Mouse (Mus musculus): ENCODE data around the gene Cat. TPM values are rescaled to one million over a fixed set of nuclear protein-coding genes. Genes with fewer than 3 reads are reported as not detected.

Cat gene
- polyA plus RNA-seq, 1 experiment from 2014 or later, result 95.8 TPM

GRCm38 (mm10) chr2:103504463-103504862, 19.5 kb upstream of the Cat start:
- Histone ChIP-seq H3K27ac (ENCODE audit: low read depth, low read length) (no peak overlapping the region), H3K36me3 (ENCODE audit: control insufficient read depth, insufficient read depth, low read length) (no peaks in the 10 kb centered on the region), H3K9ac (ENCODE audit: low read depth, low read length) (no peak overlapping the region), H3K4me1 (ENCODE audit: control insufficient read depth, insufficient read depth, low read depth, low read length) (no peaks in the 10 kb centered on the region), H3K9me3 (ENCODE audit: control insufficient read depth, low read length) (peaks cover 3% of the 10 kb centered on the region; the same call in 1 of the 2 replicates), H3K27me3 (replicated peaks; ENCODE audit: control insufficient read depth, insufficient read depth, low read length) (no peaks in the 10 kb centered on the region), H3K4me3 (ENCODE audit: low read length) (no peak overlapping the region), H3K4me2 (ENCODE audit: low read length) (no peak overlapping the region)
- ATAC-seq, result no peak
- WGBS, result 100% methylated on average over 1 of the region's 1 CpGs

GRCm38 (mm10) chr2:103500769-103501168, 15.8 kb upstream of the Cat start:
- Histone ChIP-seq H3K9me3 (ENCODE audit: control insufficient read depth, low read length) (peaks cover 3% of the 10 kb centered on the region; the same call in 1 of the 2 replicates), H3K4me1 (ENCODE audit: control insufficient read depth, insufficient read depth, low read depth, low read length) (no peaks in the 10 kb centered on the region), H3K4me3 (ENCODE audit: low read length) (no peak overlapping the region), H3K27ac (ENCODE audit: low read depth, low read length) (no peak overlapping the region), H3K36me3 (ENCODE audit: control insufficient read depth, insufficient read depth, low read length) (no peaks in the 10 kb centered on the region), H3K9ac (ENCODE audit: low read depth, low read length) (no peak overlapping the region), H3K27me3 (replicated peaks; ENCODE audit: control insufficient read depth, insufficient read depth, low read length) (no peaks in the 10 kb centered on the region), H3K4me2 (ENCODE audit: low read length) (no peak overlapping the region)
- 75% methylated on average over 2 of the region's 2 CpGs for WGBS
- ATAC-seq, result no peak

- H3K9me3 ChIP-seq (ENCODE audit: control insufficient read depth, low read length), result no peaks in the 10 kb centered on the region
- H3K36me3 ChIP-seq (ENCODE audit: control insufficient read depth, insufficient read depth, low read length), result no peaks in the 10 kb centered on the region
- H3K4me1 ChIP-seq (ENCODE audit: control insufficient read depth, insufficient read depth, low read depth, low read length), result no peaks in the 10 kb centered on the region
- H3K27ac ChIP-seq (ENCODE audit: low read depth, low read length), result no peak overlapping the region
- no peaks in the 10 kb centered on the region for H3K27me3 ChIP-seq (replicated peaks; ENCODE audit: control insufficient read depth, insufficient read depth, low read length)
- no peak overlapping the region for H3K4me2 ChIP-seq (ENCODE audit: low read length)
- no peak overlapping the region for H3K4me3 ChIP-seq (ENCODE audit: low read length)
- ATAC-seq, result no peak
- H3K9ac ChIP-seq (ENCODE audit: low read depth, low read length), result no peak overlapping the region
- WGBS, result 84% methylated on average over 6 of the region's 6 CpGs
Observed at GRCm38 (mm10) chr2:103495633-103496418, 10.9 kb upstream of the Cat start.

- Histone ChIP-seq H3K4me3 (ENCODE audit: low read length) (no peak overlapping the region), H3K27me3 (replicated peaks; ENCODE audit: control insufficient read depth, insufficient read depth, low read length) (no peaks in the 10 kb centered on the region), H3K9ac (ENCODE audit: low read depth, low read length) (no peak overlapping the region), H3K36me3 (ENCODE audit: control insufficient read depth, insufficient read depth, low read length) (no peaks in the 10 kb centered on the region), H3K27ac (ENCODE audit: low read depth, low read length) (no peak overlapping the region), H3K4me1 (ENCODE audit: control insufficient read depth, insufficient read depth, low read depth, low read length) (no peaks in the 10 kb centered on the region), H3K9me3 (ENCODE audit: control insufficient read depth, low read length) (no peaks in the 10 kb centered on the region), H3K4me2 (ENCODE audit: low read length) (no peak overlapping the region)
- no peak for ATAC-seq
- 66% methylated on average over 4 of the region's 4 CpGs for WGBS
Observed at GRCm38 (mm10) chr2:103493827-103494226, 8.9 kb upstream of the Cat start.

GRCm38 (mm10) chr2:103492526-103492925, 7.6 kb upstream of the Cat start:
- Histone ChIP-seq H3K36me3 (ENCODE audit: control insufficient read depth, insufficient read depth, low read length) (no peaks in the 10 kb centered on the region), H3K4me2 (ENCODE audit: low read length) (no peak overlapping the region), H3K27ac (ENCODE audit: low read depth, low read length) (no peak overlapping the region), H3K9me3 (ENCODE audit: control insufficient read depth, low read length) (no peaks in the 10 kb centered on the region), H3K9ac (ENCODE audit: low read depth, low read length) (no peak overlapping the region), H3K4me1 (ENCODE audit: control insufficient read depth, insufficient read depth, low read depth, low read length) (no peaks in the 10 kb centered on the region), H3K27me3 (replicated peaks; ENCODE audit: control insufficient read depth, insufficient read depth, low read length) (no peaks in the 10 kb centered on the region), H3K4me3 (ENCODE audit: low read length) (no peak overlapping the region)
- no peak for ATAC-seq
- 92% methylated on average over 4 of the region's 4 CpGs for WGBS

- 30% methylated on average over 5 of the region's 5 CpGs for WGBS
- no peaks in the 10 kb centered on the region for H3K36me3 ChIP-seq (ENCODE audit: control insufficient read depth, insufficient read depth, low read length)
- peak overlapping the region; percentile 76 for H3K4me3 ChIP-seq (ENCODE audit: low read length)
- no peak for ATAC-seq
- H3K27me3 ChIP-seq (replicated peaks; ENCODE audit: control insufficient read depth, insufficient read depth, low read length), result no peaks in the 10 kb centered on the region
- H3K4me2 ChIP-seq (ENCODE audit: low read length), result peak overlapping the region; percentile 84
- H3K9me3 ChIP-seq (ENCODE audit: control insufficient read depth, low read length), result no peaks in the 10 kb centered on the region
- peaks cover 16% of the 10 kb centered on the region for H3K4me1 ChIP-seq (ENCODE audit: control insufficient read depth, insufficient read depth, low read depth, low read length)
- peak overlapping the region; percentile 93 for H3K9ac ChIP-seq (ENCODE audit: low read depth, low read length)
- no peak overlapping the region; the same call in none of the 2 replicates for H3K27ac ChIP-seq (ENCODE audit: low read depth, low read length)
Observed at GRCm38 (mm10) chr2:103483986-103484520, 907 bp downstream of the Cat start.

GRCm38 (mm10) chr2:103483289-103483985, 1.5 kb downstream of the Cat start:
- peaks cover 16% of the 10 kb centered on the region for H3K4me1 ChIP-seq (ENCODE audit: control insufficient read depth, insufficient read depth, low read depth, low read length)
- no peak for ATAC-seq
- H3K9ac ChIP-seq (ENCODE audit: low read depth, low read length), result no peak overlapping the region
- H3K27me3 ChIP-seq (replicated peaks; ENCODE audit: control insufficient read depth, insufficient read depth, low read length), result no peaks in the 10 kb centered on the region
- 88% methylated on average over 7 of the region's 7 CpGs for WGBS
- H3K27ac ChIP-seq (ENCODE audit: low read depth, low read length), result no peak overlapping the region
- no peaks in the 10 kb centered on the region for H3K9me3 ChIP-seq (ENCODE audit: control insufficient read depth, low read length)
- H3K4me2 ChIP-seq (ENCODE audit: low read length), result peak overlapping the region; percentile 84
- H3K36me3 ChIP-seq (ENCODE audit: control insufficient read depth, insufficient read depth, low read length), result no peaks in the 10 kb centered on the region
- H3K4me3 ChIP-seq (ENCODE audit: low read length), result peak overlapping the region; percentile 76

- no peak overlapping the region for H3K4me3 ChIP-seq (ENCODE audit: low read length)
- H3K9me3 ChIP-seq (ENCODE audit: control insufficient read depth, low read length), result no peaks in the 10 kb centered on the region
- no peak overlapping the region for H3K27ac ChIP-seq (ENCODE audit: low read depth, low read length)
- H3K4me2 ChIP-seq (ENCODE audit: low read length), result no peak overlapping the region
- H3K9ac ChIP-seq (ENCODE audit: low read depth, low read length), result no peak overlapping the region
- WGBS, result 86% methylated on average over 11 of the region's 11 CpGs
- ATAC-seq, result no peak
- H3K36me3 ChIP-seq (ENCODE audit: control insufficient read depth, insufficient read depth, low read length), result no peaks in the 10 kb centered on the region
- H3K4me1 ChIP-seq (ENCODE audit: control insufficient read depth, insufficient read depth, low read depth, low read length), result peaks cover 16% of the 10 kb centered on the region
- H3K27me3 ChIP-seq (replicated peaks; ENCODE audit: control insufficient read depth, insufficient read depth, low read length), result no peaks in the 10 kb centered on the region
Observed at GRCm38 (mm10) chr2:103481314-103482231, 3.4 kb downstream of the Cat start.
